Mouse (Mus musculus) stomach, postnatal 0 days (tissue): Measurements from ENCODE around the gene Arhgap15.

Experiments
- CTCF ChIP-seq: IDR thresholded peaks from 2 replicates; pipeline ENCODE4 v1.5.1; 2016; ENCODE audit warnings: antibody characterized with exemption, low read depth, mild to moderate bottlenecking, moderate library complexity
- EP300 ChIP-seq: optimal IDR thresholded peaks from 2 replicates; pipeline ENCODE3; 2016; ENCODE audit warnings: antibody characterized with exemption

- no peak for TF ChIP-seq CTCF
- TF ChIP-seq EP300 = no peak
Measured at GRCm38 (mm10) chr2:43793105-43793504, 44.5 kb downstream of the Arhgap15 start.
